Mouse (Mus musculus) retina, embryonic 14.5 days (tissue): ENCODE results near the gene A930017K11Rik.

Experiments
- DNase-seq: peaks from one replicate; pipeline ENCODE4 v3.0.0-alpha.2; 2015; ENCODE audit warnings: low spot score

Gene A930017K11Rik

DNA sequence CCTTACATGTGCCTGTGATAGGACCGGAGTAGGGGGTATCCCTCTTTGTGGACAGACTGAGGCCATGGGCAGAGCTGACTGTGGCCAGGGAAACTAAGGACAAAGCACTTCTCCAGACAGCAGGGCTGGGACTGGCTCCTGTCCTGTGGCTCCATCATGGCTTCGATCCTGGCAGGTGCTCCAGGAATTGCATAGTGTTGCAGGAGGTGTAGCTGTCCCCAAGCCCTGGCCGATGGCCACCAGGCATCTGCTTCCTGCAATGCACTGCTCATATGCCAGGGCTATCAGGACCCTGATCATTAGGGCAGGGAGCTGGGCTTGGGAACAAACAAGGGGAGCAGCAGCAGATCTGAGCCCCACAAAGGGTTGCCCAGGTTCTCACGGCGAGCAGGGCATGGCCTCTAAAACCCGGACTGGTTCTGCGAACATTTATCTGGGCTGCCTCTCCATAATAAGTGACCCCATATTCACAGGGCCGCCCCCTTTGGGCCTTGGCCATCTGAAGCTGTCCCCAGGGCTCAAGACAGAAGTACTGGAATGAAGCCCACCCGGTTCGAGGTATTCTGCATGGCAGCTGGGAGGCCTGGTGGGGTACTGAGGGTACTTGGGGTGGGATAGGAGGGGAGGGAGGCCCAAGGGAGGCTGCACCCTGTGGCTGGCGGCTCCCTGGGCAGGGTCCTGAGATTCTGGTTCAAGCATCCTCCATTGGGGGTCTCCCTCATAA lies 6.6 kb upstream of the A930017K11Rik start:
- DNase-seq: no peak

DNA sequence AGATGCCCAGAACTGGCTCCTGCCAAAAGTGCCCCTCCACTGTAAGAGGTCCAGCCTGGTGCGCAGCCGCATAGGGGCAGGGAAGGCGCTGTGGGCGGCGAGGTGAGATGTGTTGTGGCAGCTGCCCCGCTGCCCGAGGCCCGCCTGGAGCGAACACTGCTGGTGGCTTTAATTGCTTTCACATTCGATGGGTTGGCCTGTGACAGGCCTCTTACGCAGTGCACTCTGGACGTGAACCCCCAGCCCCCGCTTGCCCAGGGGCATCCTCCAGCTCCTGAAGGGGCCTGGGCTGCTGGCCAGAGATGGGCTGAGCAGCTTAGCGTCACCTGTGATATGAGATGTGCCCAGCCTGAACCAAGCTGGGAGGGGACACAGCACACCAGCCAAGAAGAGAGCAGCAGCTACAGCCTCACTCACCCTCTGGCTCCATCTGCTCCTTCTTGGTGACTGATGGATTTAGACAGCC lies 5.3 kb upstream of the A930017K11Rik start:
- peak; percentile 56 for DNase-seq

DNA sequence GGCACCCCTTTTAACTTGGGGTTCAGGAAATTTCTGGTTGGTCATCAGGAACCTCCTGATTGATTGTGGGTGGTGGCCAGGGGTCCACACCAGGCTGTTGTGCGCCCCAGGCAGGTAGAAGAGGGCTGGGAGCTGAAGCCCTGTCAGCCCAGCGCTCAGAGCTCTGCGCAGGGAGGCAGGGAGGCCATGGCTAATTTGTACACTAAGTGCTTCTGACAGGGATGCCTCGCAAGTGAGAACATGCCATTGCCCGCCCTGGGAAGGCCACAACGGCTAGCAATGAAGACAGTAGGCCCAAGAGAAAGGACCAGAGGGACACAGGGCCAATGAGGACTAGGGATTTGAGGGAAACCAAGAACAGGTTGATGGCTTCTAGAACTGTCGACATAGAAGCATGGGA lies 4.3 kb upstream of the A930017K11Rik start:
- DNase-seq: peak; percentile 80

DNA sequence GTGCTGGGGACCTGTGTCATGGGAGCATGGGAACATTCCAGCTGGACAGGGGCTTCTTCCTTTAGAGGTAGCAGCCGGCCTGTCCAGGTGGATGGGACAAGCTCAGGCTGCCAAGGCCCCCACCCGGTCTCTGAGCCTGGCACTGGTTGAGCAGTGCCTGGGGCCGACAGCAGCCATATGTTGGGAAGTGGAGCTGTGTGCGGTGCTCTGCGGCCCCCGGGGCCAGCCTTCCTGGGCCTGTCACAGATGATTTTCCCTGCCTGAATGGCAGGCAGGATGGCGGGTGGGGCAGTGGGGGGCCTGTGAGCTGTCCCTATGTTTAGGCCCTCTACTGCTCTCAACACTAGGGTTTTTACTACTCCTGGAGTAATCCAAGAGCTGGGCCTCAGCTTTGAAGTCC lies 3.8 kb upstream of the A930017K11Rik start:
- DNase-seq: no peak

DNA sequence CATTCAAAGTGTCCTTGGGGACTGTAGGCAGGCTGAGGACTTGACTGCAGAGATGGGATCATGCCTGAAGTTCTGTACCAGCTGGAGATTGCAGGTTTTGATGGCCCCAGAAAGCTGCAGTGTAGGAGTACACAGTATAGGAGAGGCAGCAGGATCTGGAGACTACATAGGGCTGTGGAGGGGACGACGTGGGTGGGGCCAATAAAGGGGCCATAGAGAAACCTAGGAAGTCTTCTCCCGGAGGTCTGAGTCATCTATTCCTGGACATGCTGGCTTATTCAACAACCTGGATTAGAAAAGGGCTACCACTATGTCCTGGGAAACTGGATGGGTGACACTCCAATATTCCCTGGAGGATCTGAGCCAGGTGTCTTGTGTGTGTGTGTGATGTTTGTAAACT lies 3.4 kb upstream of the A930017K11Rik start:
- DNase-seq: no peak

DNA sequence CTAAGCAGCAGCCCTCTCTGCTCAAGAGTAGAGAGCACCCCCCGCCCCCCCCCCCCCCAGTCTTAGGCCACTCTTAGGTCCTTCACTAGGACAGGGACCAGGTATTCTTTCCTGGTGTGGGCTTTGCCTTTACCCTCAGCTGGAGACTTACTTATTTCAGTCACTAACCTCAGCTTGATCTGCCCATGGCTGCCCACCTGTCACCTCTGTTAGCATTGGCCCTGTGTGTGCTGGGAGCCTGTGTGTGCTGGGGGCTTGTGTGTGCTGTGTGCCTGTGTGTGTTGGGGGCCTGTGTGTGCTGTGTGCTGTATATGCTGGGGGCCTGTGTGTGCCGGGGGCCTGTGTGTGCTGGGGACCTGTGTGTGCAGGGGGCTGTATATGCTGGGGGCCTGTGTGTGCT lies 2.3 kb upstream of the A930017K11Rik start:
- DNase-seq: no peak

DNA sequence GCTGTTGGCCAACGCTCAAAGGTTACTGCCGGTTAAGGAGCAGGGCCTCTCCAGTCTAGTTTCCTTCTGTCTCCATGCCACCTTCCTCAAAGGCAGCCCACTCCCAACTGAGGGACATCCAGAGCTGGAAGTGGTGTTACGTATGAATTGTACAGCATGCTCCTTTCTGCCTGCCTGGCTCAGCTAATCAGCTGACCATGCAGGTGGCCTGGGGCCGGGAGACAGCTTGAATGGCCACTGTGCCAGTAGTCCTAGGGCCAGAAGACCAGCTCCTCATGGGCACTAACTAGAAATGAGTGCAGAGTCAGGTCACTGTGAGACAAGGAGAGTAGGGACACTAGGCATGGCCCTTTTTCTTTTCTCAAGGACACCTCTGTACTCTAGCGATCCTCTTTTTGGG lies 796 bp upstream of the A930017K11Rik start:
- no peak for DNase-seq

DNA sequence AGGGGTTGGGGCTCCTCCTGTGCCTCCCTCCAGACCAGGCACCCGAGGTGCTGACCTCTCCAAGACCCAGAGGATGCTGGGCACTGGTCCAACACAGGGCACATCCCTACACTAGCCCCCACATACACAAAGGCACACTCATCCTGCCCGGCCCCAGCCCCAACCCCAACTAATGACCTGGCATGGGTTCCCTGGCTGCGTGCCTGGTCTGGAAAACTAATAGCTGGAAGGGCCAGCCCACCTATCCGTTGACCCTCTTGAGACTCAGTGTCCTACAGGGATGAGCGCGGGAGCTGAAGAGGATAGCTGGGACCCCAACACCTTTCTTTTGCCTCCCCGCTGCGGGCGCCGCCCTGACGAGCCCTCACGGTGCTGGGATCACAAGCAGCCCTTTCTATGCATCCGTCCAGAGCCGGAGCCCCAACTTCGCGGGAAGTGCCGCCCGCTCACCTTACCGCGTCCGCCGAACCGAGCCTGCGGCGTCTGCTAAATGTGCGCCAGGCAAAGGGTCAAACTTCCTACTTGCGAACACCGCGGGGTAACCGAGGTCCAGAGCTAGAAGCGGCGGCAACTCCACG lies 1.1 kb downstream of the A930017K11Rik start:
- no peak for DNase-seq

DNA sequence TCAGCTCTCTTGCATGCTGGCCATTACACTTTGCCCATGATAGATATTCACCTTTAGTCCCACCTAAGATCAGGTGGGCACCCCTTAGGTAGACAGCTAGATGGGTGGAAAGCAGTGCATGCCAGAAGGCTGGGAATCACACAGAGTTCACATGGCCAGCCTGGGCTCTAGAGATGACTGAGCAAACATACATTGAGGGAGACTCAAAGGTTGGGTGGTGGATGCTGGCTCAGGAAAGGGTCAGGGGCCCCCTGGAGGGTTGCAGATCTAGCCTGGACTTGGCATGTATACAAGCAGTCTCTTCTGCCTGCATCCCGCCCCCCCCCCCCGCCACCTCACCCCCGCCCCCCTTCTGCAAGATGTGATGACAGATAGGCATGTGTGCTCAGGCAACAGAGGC lies 1.7 kb downstream of the A930017K11Rik start:
- no peak for DNase-seq

DNA sequence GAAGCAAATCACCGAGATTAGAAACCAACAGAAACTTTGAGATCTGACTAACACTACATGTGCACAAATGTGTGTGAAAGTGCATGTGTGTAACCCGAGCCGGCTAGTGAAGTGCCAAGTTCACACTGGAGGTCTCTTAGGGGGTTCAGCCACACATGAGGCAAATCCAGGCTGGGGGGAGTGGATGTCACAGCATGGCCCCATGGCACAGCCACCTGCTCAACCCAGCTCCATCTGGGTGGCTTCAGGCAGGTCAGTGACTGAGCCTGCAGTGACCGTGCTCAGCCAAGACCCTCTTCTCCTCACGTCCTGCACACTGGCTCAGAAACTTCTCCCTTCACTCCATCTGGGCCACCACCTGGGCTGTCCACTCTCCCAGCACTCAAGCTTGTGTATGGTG lies 2.4 kb downstream of the A930017K11Rik start:
- no peak for DNase-seq

DNA sequence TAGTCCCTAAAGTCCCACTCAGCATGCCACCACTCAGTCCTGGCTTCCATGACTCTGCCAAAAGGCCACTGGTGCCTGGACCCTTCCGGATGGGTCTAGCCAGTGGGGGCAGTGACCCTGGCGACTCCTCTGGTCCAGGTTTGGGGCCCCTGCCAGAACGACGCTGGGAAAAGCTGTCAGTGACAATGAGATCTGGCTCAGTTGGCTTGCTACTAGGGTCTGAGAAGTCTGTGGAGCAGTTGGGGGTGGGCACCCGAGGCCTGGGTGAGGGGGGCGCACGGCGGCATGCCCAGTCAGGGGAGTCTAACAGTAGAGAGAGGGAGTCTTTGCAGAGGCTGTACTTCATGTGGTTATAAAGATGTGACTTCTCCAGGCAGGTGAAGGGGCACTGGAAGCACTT lies 4.3 kb downstream of the A930017K11Rik start:
- no peak for DNase-seq

DNA sequence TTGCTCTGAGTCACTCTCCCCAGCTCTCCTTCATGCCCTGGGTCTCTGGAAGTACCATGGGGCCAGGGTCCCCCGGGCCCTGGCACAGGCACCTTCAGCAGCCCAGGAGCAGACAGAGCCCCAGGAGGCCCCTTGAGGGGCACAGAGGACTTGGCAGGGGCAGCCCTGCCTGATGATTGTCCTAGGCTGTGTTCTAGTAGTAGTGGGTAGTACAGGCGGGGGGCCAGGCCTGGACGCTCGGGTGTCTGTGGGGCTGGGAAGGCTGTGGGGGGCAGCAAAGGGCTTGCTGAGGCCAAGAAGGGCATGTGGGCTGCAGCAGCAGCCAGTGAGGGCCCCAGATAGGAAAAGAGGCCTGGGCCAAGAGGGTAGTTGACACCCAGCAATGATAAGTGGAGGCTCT lies 4.8 kb downstream of the A930017K11Rik start:
- no peak for DNase-seq

DNA sequence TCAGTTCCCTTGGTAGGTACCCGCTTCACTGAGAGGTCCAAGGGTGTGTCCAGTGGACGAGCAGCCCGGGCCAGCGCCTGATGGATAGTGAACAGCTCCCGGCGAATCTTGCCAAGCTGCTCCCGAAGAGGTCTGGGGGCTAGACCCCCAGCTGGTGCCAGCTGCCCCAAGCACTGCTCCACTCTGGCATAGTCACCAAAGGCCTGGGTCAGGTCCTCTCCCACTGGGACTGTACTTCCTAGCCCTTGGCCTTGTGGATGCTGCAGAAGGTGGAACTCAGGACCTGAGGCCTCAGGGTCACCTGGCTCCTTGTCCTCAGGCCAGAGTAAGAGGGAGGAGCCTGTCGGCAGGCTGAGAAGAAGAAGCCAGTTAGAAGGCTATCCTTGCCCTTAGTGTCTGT lies 5.5 kb downstream of the A930017K11Rik start:
- DNase-seq: no peak

DNA sequence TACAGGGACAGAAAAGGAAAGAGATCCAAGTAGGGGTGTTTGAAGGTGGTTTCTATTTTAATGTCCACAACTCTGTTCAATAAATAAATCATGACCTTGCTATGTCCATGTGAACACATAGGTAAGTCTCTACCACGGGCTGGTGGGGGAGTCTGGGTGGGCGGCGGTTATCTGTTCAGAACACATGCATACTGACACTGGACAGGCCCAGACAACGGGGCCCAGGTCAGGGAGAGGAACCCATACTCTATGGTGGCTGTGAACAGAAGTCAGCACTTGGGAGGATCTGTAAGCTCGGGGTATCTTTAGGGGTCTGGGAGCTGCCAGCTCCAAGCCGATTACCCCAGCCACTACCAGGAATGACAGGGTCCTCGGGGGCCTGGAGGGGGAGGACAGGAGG lies 6.0 kb downstream of the A930017K11Rik start:
- DNase-seq: no peak

DNA sequence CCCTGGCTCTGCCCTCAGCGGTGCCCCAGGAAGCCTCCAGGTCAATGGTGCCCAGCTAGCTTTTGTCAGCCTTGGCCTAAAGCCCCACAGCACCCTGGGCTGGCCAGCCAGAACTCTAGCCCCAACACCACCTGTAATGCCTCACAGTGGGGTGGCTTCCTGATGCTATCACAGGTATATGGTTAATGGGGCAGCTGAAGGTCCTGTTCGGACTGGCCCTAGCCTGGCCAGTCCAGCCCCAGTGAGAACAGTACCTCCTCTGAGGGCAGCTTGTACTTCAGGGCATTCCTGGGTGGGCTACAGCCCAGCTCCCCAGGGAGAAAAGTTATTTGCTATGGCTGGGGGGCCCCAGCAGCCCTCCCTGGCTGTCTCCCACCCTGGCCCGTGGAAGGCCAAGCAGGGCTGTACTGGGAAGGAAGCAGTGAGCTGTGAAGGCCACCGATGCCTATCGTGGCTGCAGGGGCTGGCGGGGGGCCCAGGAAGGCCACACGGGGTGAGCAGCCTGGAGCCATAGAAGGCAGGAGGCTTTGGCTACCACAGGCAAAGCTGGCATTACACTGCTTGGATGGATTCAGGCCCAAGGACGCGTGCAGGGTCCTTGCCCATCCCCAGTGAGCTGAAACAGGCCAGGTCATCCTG lies 6.7 kb downstream of the A930017K11Rik start:
- DNase-seq: no peak

DNA sequence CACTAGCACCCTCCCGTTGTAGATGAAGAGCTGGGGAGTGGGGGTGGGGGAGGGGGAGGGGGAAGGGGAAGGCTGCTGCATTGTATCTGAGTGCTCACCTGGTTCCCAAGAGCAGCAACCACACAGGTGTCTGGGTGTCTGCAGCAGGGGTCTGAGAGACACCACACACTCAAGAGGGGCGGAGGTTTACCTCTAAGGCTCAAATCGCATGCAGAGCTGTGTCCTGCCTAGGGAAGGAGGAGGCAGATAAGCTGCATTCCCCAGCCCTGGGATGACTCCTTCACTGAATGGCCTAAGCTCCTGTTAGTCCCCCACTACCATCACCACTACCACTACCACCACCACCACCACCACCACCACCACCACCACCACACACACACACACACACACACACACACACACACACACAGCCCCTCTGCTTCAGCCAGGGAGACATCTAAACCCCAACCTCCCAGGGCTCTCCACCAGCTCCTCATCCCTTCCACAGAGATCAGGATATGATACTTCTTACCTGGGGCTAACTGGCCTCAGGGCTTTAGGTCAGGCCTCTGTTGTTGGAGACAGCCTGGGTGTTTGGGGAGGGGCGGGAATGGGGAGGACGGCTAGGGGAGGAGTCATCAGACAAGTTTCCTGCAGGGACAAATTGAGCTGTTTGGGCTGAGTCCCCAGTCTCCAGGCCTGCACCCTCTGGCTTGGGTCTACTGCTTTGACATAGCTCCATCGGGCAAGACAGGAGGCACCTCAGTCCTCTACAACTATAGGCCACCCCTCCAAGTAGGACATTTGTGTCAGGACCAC lies 7.8 kb downstream of the A930017K11Rik start, which contains the start of the genes Pigq and Nhlrc4:
Pigq (minus strand) TSS at position 571 of the 798 bp plus-strand sequence.
Nhlrc4 (minus strand) TSS at position 596 of the 798 bp plus-strand sequence.
- no peak for DNase-seq

DNA sequence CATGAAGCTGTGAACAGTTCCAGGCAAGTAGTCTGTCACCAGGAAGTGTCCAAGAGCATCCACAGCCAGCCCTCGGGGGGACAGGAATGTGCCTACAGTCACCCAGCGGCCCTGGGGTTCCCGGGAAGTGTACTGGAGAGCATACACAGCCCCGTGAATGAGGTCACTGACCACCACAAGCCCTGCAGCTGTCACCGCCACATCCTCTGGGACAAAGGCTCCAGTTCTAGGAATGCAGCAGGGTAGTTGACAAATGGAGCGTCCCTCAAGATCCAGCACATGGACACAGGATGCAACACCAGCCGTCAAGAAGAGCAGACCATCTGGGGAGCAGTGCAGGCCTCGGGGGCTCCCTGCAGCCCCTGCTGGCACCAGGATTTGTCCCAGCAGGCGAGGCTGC lies 8.6 kb downstream of the A930017K11Rik start:
- DNase-seq: no peak

DNA sequence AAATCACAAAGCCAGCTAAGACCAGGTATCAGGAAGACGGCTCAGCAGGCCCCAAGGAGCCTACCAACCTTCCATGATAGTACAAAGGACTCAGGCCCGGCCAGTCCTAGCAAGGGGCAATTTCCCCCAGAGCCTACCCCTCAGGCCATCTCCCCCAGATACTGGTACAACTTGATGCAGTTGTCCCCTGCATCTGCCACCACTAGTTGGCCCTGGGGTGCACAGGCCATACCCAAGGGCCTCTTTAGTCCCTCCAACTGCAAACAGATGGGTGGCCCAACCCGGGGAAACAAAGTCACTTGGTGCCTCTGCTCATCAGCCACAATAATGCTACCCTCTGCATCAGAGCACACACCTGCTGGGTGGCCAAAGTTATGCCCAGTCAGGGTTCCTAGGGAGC lies 9.1 kb downstream of the A930017K11Rik start:
- no peak for DNase-seq

DNA sequence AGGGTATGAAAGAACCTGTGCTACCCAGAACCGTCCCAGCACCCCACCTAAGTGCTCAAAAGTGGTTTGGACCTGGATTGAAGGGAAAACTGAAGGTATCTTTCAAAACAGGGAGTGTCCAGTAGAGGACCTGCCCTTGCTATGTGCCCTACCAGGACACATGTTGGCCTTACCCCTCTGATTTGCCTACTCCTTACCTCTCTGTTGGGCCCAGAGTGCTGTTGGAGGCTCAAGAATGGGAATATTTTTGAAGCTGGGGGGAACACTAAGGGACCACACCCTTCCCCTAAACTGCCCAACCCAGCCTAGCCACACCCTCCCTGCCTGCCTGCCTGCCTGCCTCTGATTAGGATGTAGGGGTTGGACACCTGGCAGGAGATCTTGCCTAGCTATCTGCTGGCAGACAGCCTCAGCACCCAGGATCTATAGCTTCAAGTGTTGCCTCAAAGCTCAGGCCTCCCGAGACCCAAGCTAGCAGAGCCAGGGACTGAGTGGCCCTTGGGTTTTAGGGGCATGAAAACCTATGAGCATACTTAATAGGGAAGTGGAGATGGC lies 9.7 kb downstream of the A930017K11Rik start:
- no peak for DNase-seq

DNA sequence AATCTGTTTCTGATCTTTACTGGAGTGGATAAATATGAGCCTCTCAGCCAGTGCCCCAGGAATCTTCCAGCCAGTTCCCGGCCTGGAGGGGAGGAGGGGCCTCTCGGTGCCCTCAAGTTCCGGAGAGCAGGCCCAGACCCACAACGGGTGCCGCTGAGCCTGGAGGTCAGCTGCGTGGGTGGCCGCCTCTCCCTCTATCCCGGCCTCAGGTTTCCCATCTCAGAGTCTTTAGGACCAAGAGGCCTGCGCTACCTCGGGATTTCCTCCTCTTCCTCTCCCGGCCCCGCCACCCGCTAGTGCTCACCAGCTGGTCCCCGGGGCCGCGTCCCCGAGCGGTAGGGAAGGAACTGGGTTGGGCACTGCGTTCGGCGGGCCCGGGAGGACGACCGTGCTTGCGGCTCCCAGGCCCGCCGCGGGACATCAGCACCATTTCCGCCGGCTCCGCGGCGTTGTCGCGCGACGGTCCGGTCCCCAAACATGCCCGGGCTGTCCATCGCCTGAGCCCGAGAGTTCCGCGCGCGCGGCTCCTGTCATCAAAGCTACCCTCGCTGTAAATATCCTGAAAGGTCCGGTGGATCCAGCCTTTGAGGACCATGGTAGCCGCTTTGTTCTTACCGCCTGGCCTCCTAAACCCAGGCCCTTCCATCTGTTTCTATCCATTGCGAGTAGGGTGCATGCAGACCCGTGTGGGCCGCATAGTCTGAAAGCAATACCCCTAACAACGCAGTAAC lies 10.7 kb downstream of the A930017K11Rik start:
- peak; percentile 76 for DNase-seq

DNA sequence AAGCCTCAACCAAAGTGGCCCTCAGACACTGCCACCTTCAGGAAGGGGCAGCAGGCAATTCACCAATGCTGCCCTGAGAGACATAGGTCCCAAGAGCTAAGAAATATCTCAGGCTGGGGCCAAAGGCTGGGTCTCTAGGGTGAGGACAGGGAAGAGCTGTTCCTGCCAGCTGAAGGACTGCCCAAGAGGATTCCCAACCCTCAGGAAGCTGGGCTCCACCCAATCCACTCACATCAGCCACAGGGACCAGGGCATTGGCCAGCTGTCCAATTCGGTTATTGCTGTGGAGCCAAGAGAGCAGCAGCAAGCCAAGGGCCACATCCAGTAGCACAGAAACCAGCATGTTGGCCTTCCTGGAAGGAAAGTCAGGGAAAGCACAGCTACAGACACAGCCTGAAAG lies 17.8 kb downstream of the A930017K11Rik start:
- no peak for DNase-seq
